ENCODE assay signal across 17 mouse cellular contexts in genomic region chr19:14246973-14247614, GRCm38 (mm10).
DNase-seq lines count a peak whose midpoint lies in the region; ATAC-seq lines count a peak whose summit lies in the region.
"Had no signal": no experiment of that assay in that cellular context is flagged by ENCODE, and none has a peak within 500 bp of the region (broad histone marks: within the 10 kb centered on the region; RNA-seq: fewer than 3 reads in every experiment).

No protein-coding gene starts in this region.

- no peaks in the 10 kb centered on the region for H3K9me3 ChIP-seq in hindbrain, embryonic 12.5 days (replicated peaks)
- no peaks in the 10 kb centered on the region for H3K9me3 ChIP-seq in hindbrain, embryonic 11.5 days (ENCODE audit: control insufficient read depth, low read length)
- H3K9me3 ChIP-seq in hindbrain, embryonic 16.5 days (ENCODE audit: control insufficient read depth, low read length), result no peaks in the 10 kb centered on the region
- H3K9me3 ChIP-seq: embryonic facial prominence, embryonic 13.5 days; heart, embryonic 10.5 days had no signal

- peaks cover 12% of the 10 kb centered on the region; the same call in 1 of the 2 replicates for H3K4me1 ChIP-seq in hindbrain, embryonic 12.5 days
- H3K4me1 ChIP-seq in hindbrain, embryonic 11.5 days (replicated peaks; ENCODE audit: control insufficient read depth, insufficient read depth, low read length), result no peaks in the 10 kb centered on the region
- peaks cover 14% of the 10 kb centered on the region for H3K4me1 ChIP-seq in hindbrain, embryonic 16.5 days (ENCODE audit: control insufficient read depth, insufficient read depth, low read depth, low read length)
- H3K4me1 ChIP-seq: embryonic facial prominence, embryonic 13.5 days; heart, embryonic 10.5 days had no signal

- H3K4me3 ChIP-seq in hindbrain, embryonic 12.5 days, result no peak overlapping the region
- H3K4me3 ChIP-seq in hindbrain, embryonic 11.5 days (ENCODE audit: low read depth, low read length), result no peak overlapping the region
- H3K4me3 ChIP-seq in hindbrain, embryonic 16.5 days (ENCODE audit: low read length), result no peak overlapping the region
- H3K4me3 ChIP-seq: embryonic facial prominence, embryonic 13.5 days; heart, embryonic 10.5 days had no signal

- H3K27me3 ChIP-seq in hindbrain, embryonic 12.5 days, result no peaks in the 10 kb centered on the region
- no peaks in the 10 kb centered on the region for H3K27me3 ChIP-seq in hindbrain, embryonic 11.5 days (ENCODE audit: control insufficient read depth, insufficient read depth, low read length)
- H3K27me3 ChIP-seq in hindbrain, embryonic 16.5 days (replicated peaks; ENCODE audit: control insufficient read depth, insufficient read depth, low read length), result no peaks in the 10 kb centered on the region; the same call in 1 of the 2 replicates

- H3K4me2 ChIP-seq in hindbrain, embryonic 12.5 days (replicated peaks), result no peak overlapping the region
- no peak overlapping the region for H3K4me2 ChIP-seq in hindbrain, embryonic 11.5 days (replicated peaks; ENCODE audit: low read depth, low read length)
- H3K4me2 ChIP-seq in hindbrain, embryonic 16.5 days (ENCODE audit: low read length), result no peak overlapping the region
- H3K4me2 ChIP-seq: embryonic facial prominence, embryonic 13.5 days had no signal

- DNase-seq in hindbrain, embryonic 11.5 days (ENCODE audit: low spot score), result no peak
- peak; percentile 14 for DNase-seq in right cerebral cortex, postnatal 25 days
- no peak for DNase-seq in right cerebral cortex, postnatal 36 days (ENCODE audit: low spot score in 2 of 2)
- DNase-seq in embryo, embryonic 9.5 days (ENCODE audit: extremely low spot score), result no peak
- DNase-seq in heart, postnatal 25 days (ENCODE audit: low spot score), result no peak
- DNase-seq: adrenal gland, adult 2 months; gastrocnemius, postnatal 25 days; layer of hippocampus, adult 9-11 months; liver; lung, adult 18-20 months; thymus, postnatal 25 days had no signal

- no peak overlapping the region for H3K9ac ChIP-seq in hindbrain, embryonic 12.5 days
- no peak overlapping the region for H3K9ac ChIP-seq in hindbrain, embryonic 11.5 days (ENCODE audit: low read depth, low read length)
- H3K9ac ChIP-seq in hindbrain, embryonic 16.5 days (ENCODE audit: low read depth, low read length), result no peak overlapping the region
- H3K9ac ChIP-seq: embryonic facial prominence, embryonic 13.5 days had no signal

- intact Hi-C loops in heart, postnatal 25 days (cut with DNase I), result no loop called here

- 49% methylated on average over 6 of the region's 6 CpGs for WGBS in hindbrain, embryonic 12.5 days
- WGBS in hindbrain, embryonic 11.5 days, result 66% methylated on average over 6 of the region's 6 CpGs
- WGBS in hindbrain, embryonic 16.5 days, result 36% methylated on average over 6 of the region's 6 CpGs

- ATAC-seq in hindbrain, embryonic 12.5 days (ENCODE audit: low FRiP score), result peak; percentile 38; the same call in 1 of the 2 replicates
- ATAC-seq in hindbrain, embryonic 11.5 days (ENCODE audit: low FRiP score), result no peak
- peak; percentile 79 for ATAC-seq in hindbrain, embryonic 16.5 days
- ATAC-seq: CD4-positive, CD25-positive, alpha-beta regulatory T cell, adult 4 months had no signal

- H3K36me3 ChIP-seq in hindbrain, embryonic 12.5 days, result no peaks in the 10 kb centered on the region
- no peaks in the 10 kb centered on the region for H3K36me3 ChIP-seq in hindbrain, embryonic 11.5 days (ENCODE audit: control insufficient read depth, insufficient read depth, low read length)
- H3K36me3 ChIP-seq in hindbrain, embryonic 16.5 days (ENCODE audit: control insufficient read depth, insufficient read depth, low read length), result no peaks in the 10 kb centered on the region
- H3K36me3 ChIP-seq: embryonic facial prominence, embryonic 13.5 days; heart, embryonic 10.5 days had no signal

- no peak overlapping the region for H3K27ac ChIP-seq in hindbrain, embryonic 12.5 days
- H3K27ac ChIP-seq in hindbrain, embryonic 11.5 days (ENCODE audit: low read depth, low read length), result no peak overlapping the region
- no peak overlapping the region for H3K27ac ChIP-seq in hindbrain, embryonic 16.5 days (ENCODE audit: low read depth, low read length)
- H3K27ac ChIP-seq: embryonic facial prominence, embryonic 13.5 days; heart, embryonic 10.5 days; macrophage had no signal
